Mouse (Mus musculus) neural tube, embryonic 12.5 days (tissue): Measurements from ENCODE around the gene Greb1. TPM values are rescaled to one million over a fixed set of nuclear protein-coding genes. Genes with fewer than 3 reads are reported as not detected.
A peak's percentile ranks its signal among the peaks of the same experiment; 100 is the strongest.
"Not testable (repeated sequence)": the region's sequence is repeated elsewhere in the genome, so short reads cannot be mapped to it uniquely, and the experiment has no call there.

ENCODE experiments used
- ATAC-seq: fragments of 200-750 bp; cut with Nextera tagmentation; 2 replicates; pipeline ENCODE4 v1.8.0; 2017; ENCODE audit warnings: low read depth, mild to moderate bottlenecking, moderate TSS enrichment, moderate library complexity; ENCODE audit not compliant: low FRiP score
- H3K27ac ChIP-seq: fragments of 300-500 bp; sonication (generic); 2 replicates; pipeline ENCODE4 v1.5.1; 2016
- H3K27me3 ChIP-seq: fragments of 300-500 bp; sonication (generic); replicated peaks from 2 replicates; pipeline ENCODE4 v1.6.1; 2016; ENCODE audit warnings: mild to moderate bottlenecking
- H3K36me3 ChIP-seq: fragments of 300-500 bp; sonication (generic); 2 replicates; pipeline ENCODE4 v1.6.1; 2016; ENCODE audit warnings: mild to moderate bottlenecking
- H3K4me1 ChIP-seq: fragments of 300-500 bp; sonication (generic); 2 replicates; pipeline ENCODE4 v1.6.1; 2016
- H3K4me2 ChIP-seq: fragments of 300-500 bp; sonication (generic); replicated peaks from 2 replicates; pipeline ENCODE4 v1.6.1; 2016; ENCODE audit warnings: mild to moderate bottlenecking
- H3K4me3 ChIP-seq: fragments of 300-500 bp; sonication (generic); 2 replicates; pipeline ENCODE4 v1.5.1; 2016
- H3K9ac ChIP-seq: fragments of 300-500 bp; sonication (generic); 2 replicates; pipeline ENCODE4 v1.6.1; 2016; ENCODE audit warnings: mild to moderate bottlenecking
- H3K9me3 ChIP-seq: fragments of 300-500 bp; sonication (generic); 2 replicates; pipeline ENCODE4 v1.6.1; 2016; ENCODE audit warnings: mild to moderate bottlenecking
- WGBS: fragments of 180-500 bp; shearing (Covaris S2); methylation state at CpG from one replicate; pipeline ENCODE4 v1.1.7; 2016; 5-methylcytosine and 5-hydroxymethylcytosine counted together
- polyA plus RNA-seq: library from polyadenylated mRNA; unstranded; fragments of >200 nt; fragmentation: Nextera tagmentation; extraction: Ambion mirVana; gene quantifications from 2 replicates; pipeline ENCODE4 v1.2.1, GENCODE M21; 2016

Greb1 gene
- polyA plus RNA-seq, 1 experiment from 2014 or later = 3.8 TPM

DNA sequence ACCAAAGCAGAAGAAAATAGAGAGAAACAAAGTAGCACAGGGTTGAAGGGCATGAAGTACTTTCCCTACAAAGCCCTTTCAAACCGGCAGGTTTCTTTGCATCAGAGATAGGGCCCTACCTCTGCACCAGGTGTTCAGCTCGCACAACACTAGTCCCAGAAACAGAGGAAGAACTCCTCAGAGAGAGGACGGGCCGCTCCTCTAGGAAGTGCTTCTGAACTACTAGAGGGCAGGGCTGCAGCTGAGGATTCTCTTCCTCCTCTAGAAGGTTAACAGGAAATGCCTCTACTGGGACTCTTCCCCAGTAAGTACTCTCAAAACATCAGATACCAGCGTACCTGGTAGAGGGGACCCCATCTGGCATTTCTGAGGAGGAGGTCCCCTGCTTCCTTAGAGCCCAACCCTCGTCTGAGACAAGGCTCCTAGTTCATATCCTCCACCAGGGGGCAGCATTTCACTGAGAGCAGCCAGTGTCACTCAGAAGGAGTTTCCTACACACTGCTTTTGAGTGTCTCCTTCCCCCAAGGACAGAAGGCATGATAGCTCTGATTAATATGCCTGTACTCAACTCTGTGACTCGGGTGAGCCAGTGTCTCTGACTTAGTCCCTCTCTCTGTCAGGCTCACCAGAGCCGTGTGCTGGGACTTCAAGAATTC is 81.9 kb downstream of the Greb1 start:
- H3K4me3 ChIP-seq = no peak overlapping the region
- no peak overlapping the region for H3K27ac ChIP-seq
- no peaks in the 10 kb centered on the region for H3K27me3 ChIP-seq
- H3K9ac ChIP-seq = no peak overlapping the region
- ATAC-seq = peak; percentile 61
- no peaks in the 10 kb centered on the region for H3K9me3 ChIP-seq
- no peak overlapping the region for H3K4me2 ChIP-seq
- 49% methylated on average over 8 of the region's 8 CpGs for WGBS
- H3K36me3 ChIP-seq = 0 out of 2 replicates have a peak, but pooled peaks cover 4% of the 10 kb centered on the region
- no peaks in the 10 kb centered on the region for H3K4me1 ChIP-seq

- no peak overlapping the region for H3K4me2 ChIP-seq
- 0 out of 2 replicates have a peak, but pooled peaks have one; percentile 23 for ATAC-seq
- H3K4me1 ChIP-seq = no peaks in the 10 kb centered on the region
- H3K4me3 ChIP-seq = no peak overlapping the region
- H3K27ac ChIP-seq = no peak overlapping the region
- H3K27me3 ChIP-seq = no peaks in the 10 kb centered on the region
- no peaks in the 10 kb centered on the region for H3K9me3 ChIP-seq
- WGBS = 73% methylated on average over 1 of the region's 1 CpGs
- H3K36me3 ChIP-seq = 0 out of 2 replicates have a peak, but pooled peaks cover 4% of the 10 kb centered on the region
- H3K9ac ChIP-seq = no peak overlapping the region
Measured at GRCm38 (mm10) chr12:16717653-16718052, 83.0 kb downstream of the Greb1 start.

DNA sequence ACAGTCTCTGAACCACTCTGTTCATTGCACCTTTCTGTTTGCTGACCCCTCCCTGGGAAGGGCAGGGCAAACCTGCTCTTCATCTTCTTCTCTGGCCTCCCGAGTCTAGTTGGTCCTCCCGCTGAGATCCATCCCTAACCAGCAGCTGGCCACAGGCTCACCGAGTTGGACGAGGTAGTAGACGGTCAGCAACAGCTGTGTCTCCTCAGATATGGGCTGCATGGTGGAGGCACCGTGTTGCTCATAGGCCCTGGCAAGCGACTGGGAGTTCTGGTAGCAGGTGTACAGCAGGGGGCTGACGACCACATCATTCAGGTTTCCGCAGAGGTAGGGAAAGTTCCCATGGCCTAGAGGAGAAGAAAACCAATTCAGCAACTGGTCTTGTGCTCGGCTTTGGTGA is 86.1 kb downstream of the Greb1 start:
- Histone ChIP-seq H3K27ac (no peak overlapping the region), H3K4me3 (no peak overlapping the region), H3K27me3 (no peaks in the 10 kb centered on the region), H3K4me2 (no peak overlapping the region), H3K36me3 (peaks cover 12% of the 10 kb centered on the region), H3K4me1 (no peaks in the 10 kb centered on the region), H3K9me3 (no peaks in the 10 kb centered on the region), H3K9ac (no peak overlapping the region)
- WGBS = 86% methylated on average over 10 of the region's 10 CpGs
- ATAC-seq = no peak

DNA sequence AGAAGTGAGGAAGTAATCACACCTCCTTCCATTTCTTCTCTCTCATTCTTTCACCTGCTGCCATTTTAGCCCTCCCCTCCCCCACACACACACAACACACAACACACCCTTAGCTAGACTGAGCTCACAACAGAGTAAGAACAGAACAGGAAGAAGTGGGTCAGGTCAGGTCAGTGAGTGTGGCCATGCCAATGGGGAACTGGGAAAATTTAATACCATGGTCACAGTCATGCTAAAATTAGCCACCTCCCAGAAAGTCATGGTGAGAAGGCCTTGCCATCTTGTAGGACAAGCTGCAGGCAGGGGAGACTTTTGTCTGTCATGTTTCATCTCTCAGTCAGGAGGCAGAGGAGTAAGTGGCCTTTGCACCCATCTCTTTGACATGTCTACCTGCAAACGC is 102.0 kb downstream of the Greb1 start:
- no peak overlapping the region for H3K4me2 ChIP-seq
- H3K9ac ChIP-seq = no peak overlapping the region
- WGBS = 88% methylated on average over 1 of the region's 1 CpGs
- H3K36me3 ChIP-seq = peaks cover 28% of the 10 kb centered on the region
- no peaks in the 10 kb centered on the region for H3K4me1 ChIP-seq
- no peaks in the 10 kb centered on the region for H3K27me3 ChIP-seq
- H3K4me3 ChIP-seq = no peak overlapping the region
- no peak overlapping the region for H3K27ac ChIP-seq
- ATAC-seq = no peak
- H3K9me3 ChIP-seq = no peaks in the 10 kb centered on the region

DNA sequence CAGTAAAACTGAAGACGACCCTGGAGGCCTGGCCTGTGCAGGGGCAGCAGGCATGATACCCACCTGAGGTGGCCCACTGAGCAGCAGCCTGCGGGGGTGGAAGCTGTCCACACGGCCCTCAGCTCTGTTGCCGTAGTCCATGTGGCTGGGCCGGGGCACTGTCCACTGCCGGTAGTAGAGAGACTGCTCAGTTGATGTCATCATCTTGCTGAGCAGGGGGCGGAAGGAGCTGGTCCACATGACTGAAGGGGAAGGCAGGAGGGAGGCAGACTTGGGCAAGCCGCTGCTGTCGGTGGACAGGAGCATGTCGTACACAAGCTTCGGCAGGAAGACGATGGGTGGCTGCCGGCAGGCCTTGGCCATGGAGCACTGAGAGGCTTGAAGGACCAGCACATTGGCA is 104.5 kb downstream of the Greb1 start:
- Histone ChIP-seq H3K27ac (no peak overlapping the region), H3K36me3 (peaks cover 28% of the 10 kb centered on the region), H3K9me3 (no peaks in the 10 kb centered on the region), H3K27me3 (no peaks in the 10 kb centered on the region), H3K4me2 (no peak overlapping the region), H3K4me1 (no peaks in the 10 kb centered on the region), H3K4me3 (no peak overlapping the region), H3K9ac (no peak overlapping the region)
- ATAC-seq = no peak
- WGBS = 89% methylated on average over 13 of the region's 13 CpGs

- not testable (repeated sequence) for H3K9me3 ChIP-seq, H3K4me3 ChIP-seq, H3K27me3 ChIP-seq, H3K4me2 ChIP-seq, H3K4me1 ChIP-seq, H3K9ac ChIP-seq, ATAC-seq, H3K27ac ChIP-seq
- WGBS = 97% methylated on average over 7 of the region's 8 CpGs
- peaks cover 26% of the 10 kb centered on the region for H3K36me3 ChIP-seq
Measured at GRCm38 (mm10) chr12:16695252-16695651, 105.4 kb downstream of the Greb1 start.

DNA sequence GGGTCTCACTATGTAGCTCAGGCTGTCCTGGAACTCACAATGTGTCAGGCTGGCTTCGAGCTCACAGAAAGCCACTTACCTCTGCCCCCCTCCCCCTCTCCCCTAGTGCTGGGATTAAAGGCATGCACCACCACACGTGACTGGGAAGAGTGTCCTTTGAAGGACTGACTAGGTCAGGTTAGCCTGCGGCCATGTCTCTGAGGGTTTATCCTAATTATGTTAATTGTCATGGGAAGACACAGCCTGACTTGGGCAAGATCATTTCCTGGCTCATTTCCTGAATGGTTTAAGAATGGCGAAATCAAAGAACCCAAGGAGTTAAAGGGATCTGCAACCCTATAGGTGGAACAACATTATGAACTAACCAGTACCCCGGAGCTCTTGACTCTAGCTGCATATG is 105.9 kb downstream of the Greb1 start:
- no peak overlapping the region for H3K4me2 ChIP-seq
- no peak overlapping the region for H3K27ac ChIP-seq
- WGBS = 80% methylated on average over 5 of the region's 5 CpGs
- H3K36me3 ChIP-seq = peaks cover 22% of the 10 kb centered on the region
- ATAC-seq = no peak
- no peaks in the 10 kb centered on the region for H3K4me1 ChIP-seq
- no peak overlapping the region for H3K9ac ChIP-seq
- H3K9me3 ChIP-seq = no peaks in the 10 kb centered on the region
- no peaks in the 10 kb centered on the region for H3K27me3 ChIP-seq
- H3K4me3 ChIP-seq = no peak overlapping the region

GRCm38 (mm10) chr12:16690631-16691030 is 110.1 kb downstream of the Greb1 start:
- Histone ChIP-seq H3K4me2 (no peak overlapping the region), H3K4me1 (no peaks in the 10 kb centered on the region)

GRCm38 (mm10) chr12:16672246-16672645 is 128.4 kb downstream of the Greb1 start:
- Histone ChIP-seq H3K36me3 (peaks cover 12% of the 10 kb centered on the region; the same call in 1 of the 2 replicates), H3K27me3 (no peaks in the 10 kb centered on the region), H3K27ac (no peak overlapping the region), H3K9me3 (no peaks in the 10 kb centered on the region), H3K4me3 (no peak overlapping the region), H3K4me2 (no peak overlapping the region), H3K4me1 (no peaks in the 10 kb centered on the region), H3K9ac (no peak overlapping the region)
- ATAC-seq = no peak
- WGBS = 92% methylated on average over 10 of the region's 10 CpGs

More at GRCm38 (mm10) chr12:16690631-16691030, 110.1 kb downstream of the Greb1 start:
- 92% methylated on average over 9 of the region's 9 CpGs for WGBS
- Histone ChIP-seq H3K27me3 (no peaks in the 10 kb centered on the region), H3K9me3 (no peaks in the 10 kb centered on the region), H3K4me3 (no peak overlapping the region), H3K36me3 (peaks cover 11% of the 10 kb centered on the region; the same call in 1 of the 2 replicates), H3K27ac (no peak overlapping the region), H3K9ac (no peak overlapping the region)
- ATAC-seq = no peak

DNA sequence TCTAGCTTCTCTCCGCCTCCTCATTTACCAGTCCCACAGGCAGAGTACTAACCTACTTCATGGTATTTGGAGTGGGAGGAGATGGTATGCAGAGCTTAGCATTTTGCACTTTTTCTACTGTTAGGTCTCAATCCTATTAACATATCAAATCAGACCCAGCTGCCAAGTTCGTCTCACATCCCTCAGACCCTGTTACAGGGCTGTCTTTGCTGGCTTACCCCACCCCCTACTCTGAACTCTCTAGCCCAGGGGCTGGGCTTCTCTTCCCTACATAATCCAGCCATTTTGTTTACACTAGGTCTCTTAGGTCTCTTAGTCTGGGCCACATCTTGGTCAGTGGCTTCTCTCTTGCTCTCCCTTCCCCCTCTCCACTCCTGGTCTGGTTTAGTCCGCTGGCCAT is 131.5 kb downstream of the Greb1 start:
- WGBS = 74% methylated on average over 3 of the region's 3 CpGs
- H3K4me3 ChIP-seq = no peak overlapping the region
- peaks cover 7% of the 10 kb centered on the region; the same call in 1 of the 2 replicates for H3K36me3 ChIP-seq
- ATAC-seq = no peak
- no peaks in the 10 kb centered on the region for H3K9me3 ChIP-seq
- H3K27me3 ChIP-seq = no peaks in the 10 kb centered on the region
- H3K4me1 ChIP-seq = no peaks in the 10 kb centered on the region
- no peak overlapping the region for H3K4me2 ChIP-seq
- H3K9ac ChIP-seq = no peak overlapping the region
- no peak overlapping the region for H3K27ac ChIP-seq

DNA sequence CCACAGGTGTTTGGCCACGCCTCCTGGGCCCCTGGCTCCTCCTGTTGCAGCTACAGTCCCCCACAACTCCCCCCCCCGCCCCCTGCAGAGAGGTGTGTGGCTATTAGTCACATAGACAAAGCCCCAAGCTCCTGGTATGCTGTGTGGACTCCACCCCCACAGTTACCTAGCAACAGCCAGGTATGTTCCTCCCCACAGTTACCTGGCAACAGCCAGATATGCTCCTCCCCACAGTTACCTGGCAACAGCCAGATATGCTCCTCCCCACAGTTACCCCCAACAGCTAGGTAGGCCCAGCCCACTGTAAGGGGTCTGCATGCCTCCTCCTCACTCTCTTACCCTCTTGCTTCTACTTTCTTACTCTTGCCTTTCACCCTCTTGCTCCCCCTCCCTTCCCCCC is 135.7 kb downstream of the Greb1 start:
- WGBS = 0% methylated on average over 2 of the region's 2 CpGs
- Histone ChIP-seq H3K27me3 (no peaks in the 10 kb centered on the region), H3K9ac (no peak overlapping the region), H3K4me1 (no peaks in the 10 kb centered on the region), H3K4me3 (no peak overlapping the region), H3K36me3 (no peaks in the 10 kb centered on the region), H3K9me3 (no peaks in the 10 kb centered on the region), H3K4me2 (no peak overlapping the region), H3K27ac (no peak overlapping the region)
- ATAC-seq = peak; percentile 49; the same call in 1 of the 2 replicates

DNA sequence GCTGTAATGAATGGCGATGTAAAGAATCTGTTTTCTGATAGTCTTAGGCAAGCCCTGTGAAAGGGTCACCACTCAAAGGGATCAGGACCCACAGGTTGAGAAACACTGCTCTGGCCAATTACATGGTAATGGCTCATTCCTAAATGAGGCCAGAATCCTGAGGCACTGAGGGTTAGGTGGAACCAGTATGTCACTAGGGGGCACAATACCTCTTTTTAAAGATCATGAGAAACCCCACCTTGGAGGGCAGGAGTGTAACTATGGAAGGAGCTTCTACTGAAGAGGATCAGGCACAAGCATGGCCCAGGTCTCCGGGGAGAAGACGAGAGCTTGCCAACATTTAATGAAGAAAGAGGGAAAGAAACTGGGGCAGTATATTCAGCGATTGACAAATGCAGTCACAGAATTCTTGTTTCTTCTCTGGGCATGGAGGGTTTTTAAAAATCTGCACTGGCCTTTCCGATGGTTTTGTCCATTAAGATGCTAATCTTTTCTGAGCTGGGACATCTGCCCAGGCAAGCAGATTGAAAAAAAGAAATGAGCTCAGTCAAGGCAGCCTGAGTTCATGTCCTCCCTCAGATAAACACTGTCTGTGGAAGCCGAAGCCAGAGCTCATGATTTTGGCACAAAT is 137.6 kb downstream of the Greb1 start:
- 75% methylated on average over 6 of the region's 6 CpGs for WGBS
- Histone ChIP-seq H3K36me3 (no peaks in the 10 kb centered on the region), H3K27me3 (no peaks in the 10 kb centered on the region), H3K4me1 (no peaks in the 10 kb centered on the region), H3K27ac (no peak overlapping the region), H3K4me2 (no peak overlapping the region), H3K9me3 (no peaks in the 10 kb centered on the region), H3K9ac (no peak overlapping the region), H3K4me3 (no peak overlapping the region)
- ATAC-seq = no peak

DNA sequence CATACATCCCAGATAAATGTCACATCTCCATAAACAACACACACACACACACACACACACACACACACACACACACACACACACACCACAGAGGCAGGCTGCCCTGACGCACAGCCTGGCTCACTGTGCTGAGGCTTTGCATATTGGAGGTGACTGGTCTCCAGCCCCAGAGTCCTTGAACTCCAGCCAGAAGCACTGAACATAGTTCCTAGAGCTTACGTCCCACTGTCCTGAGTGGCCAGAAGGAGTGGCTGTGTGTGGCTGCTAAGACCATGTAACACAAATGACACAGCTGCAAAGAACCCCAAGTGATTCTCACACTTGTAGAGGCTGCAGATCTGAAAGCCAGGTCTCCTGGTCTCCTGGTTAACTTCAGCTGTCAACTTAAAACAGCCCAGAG is 138.8 kb downstream of the Greb1 start:
- Histone ChIP-seq H3K4me3 (no peak overlapping the region), H3K27me3 (no peaks in the 10 kb centered on the region), H3K9ac (no peak overlapping the region), H3K27ac (no peak overlapping the region), H3K9me3 (no peaks in the 10 kb centered on the region), H3K4me1 (no peaks in the 10 kb centered on the region), H3K4me2 (no peak overlapping the region), H3K36me3 (no peaks in the 10 kb centered on the region)
- WGBS = 94% methylated on average over 2 of the region's 2 CpGs
- ATAC-seq = no peak
